Mouse (Mus musculus): ENCODE data around the gene Slc11a1. TPM values are rescaled to one million over a fixed set of nuclear protein-coding genes. Genes with fewer than 3 reads are reported as not detected.

Gene Slc11a1
- total and polyA plus RNA-seq, 2 experiments from 2014 or later = 1.8 to 2.5 TPM

- Histone ChIP-seq H3K4me2 (ENCODE audit: low read depth, low read length) (no peak overlapping the region), H3K27me3 (ENCODE audit: control insufficient read depth, insufficient read depth, low read length) (no peaks in the 10 kb centered on the region), H3K4me3 (ENCODE audit: low read depth, low read length) (no peak overlapping the region), H3K27ac (ENCODE audit: low read depth) (peak overlapping the region; percentile 13; the same call in 1 of the 2 replicates), H3K4me1 (ENCODE audit: control insufficient read depth, insufficient read depth) (no peaks in the 10 kb centered on the region), H3K36me3 (replicated peaks; ENCODE audit: control insufficient read depth, insufficient read depth, low read length) (no peaks in the 10 kb centered on the region), H3K9ac (replicated peaks; ENCODE audit: low read depth, low read length) (no peak overlapping the region), H3K9me3 (replicated peaks; ENCODE audit: control insufficient read depth, low read length) (no peaks in the 10 kb centered on the region)
- 53% methylated on average over 5 of the region's 5 CpGs for WGBS
- TF ChIP-seq CTCF (IDR thresholded peaks at IDR 0.05; ENCODE audit: low read depth) = no peak
- no peak for TF ChIP-seq EP300 (IDR thresholded peaks at IDR 0.05; ENCODE audit: low read depth)
- ATAC-seq (ENCODE audit: insufficient read depth, low read depth) = no peak
- DNase-seq (ENCODE audit: low spot score) = no peak
Measured at GRCm38 (mm10) chr1:74363437-74363836, 11.6 kb upstream of the Slc11a1 start.

DNA sequence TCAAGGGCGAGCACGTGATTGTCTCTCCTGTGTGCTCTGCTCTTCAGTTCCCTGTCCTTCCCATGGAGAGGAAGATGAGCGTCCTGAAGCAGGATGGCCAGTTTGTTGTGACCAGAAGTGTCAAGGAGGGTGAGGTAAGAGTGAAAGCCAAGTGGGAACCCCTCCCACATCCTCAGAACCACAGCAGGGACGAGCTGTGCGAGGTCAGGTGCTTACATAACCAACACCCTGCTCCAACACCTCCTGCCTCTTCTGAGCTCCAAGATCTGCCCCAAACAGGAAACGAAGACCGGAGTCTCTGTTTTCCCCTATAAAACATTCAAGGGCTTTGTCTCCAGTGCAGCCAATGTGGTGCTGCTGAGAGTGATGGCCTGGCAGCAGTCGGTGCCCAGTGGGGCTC lies 10.7 kb upstream of the Slc11a1 start:
- H3K27me3 ChIP-seq (ENCODE audit: control insufficient read depth, insufficient read depth, low read length) = no peaks in the 10 kb centered on the region
- H3K4me1 ChIP-seq (ENCODE audit: control insufficient read depth, insufficient read depth) = no peaks in the 10 kb centered on the region
- no peaks in the 10 kb centered on the region for H3K36me3 ChIP-seq (replicated peaks; ENCODE audit: control insufficient read depth, insufficient read depth, low read length)
- TF ChIP-seq EP300 (IDR thresholded peaks at IDR 0.05; ENCODE audit: low read depth) = no peak
- TF ChIP-seq CTCF (IDR thresholded peaks at IDR 0.05; ENCODE audit: low read depth) = no peak
- H3K27ac ChIP-seq (ENCODE audit: low read depth) = no peak overlapping the region
- no peaks in the 10 kb centered on the region for H3K9me3 ChIP-seq (replicated peaks; ENCODE audit: control insufficient read depth, low read length)
- H3K4me2 ChIP-seq (ENCODE audit: low read depth, low read length) = no peak overlapping the region
- 52% methylated on average over 8 of the region's 8 CpGs for WGBS
- DNase-seq (ENCODE audit: low spot score) (no peak), ATAC-seq (ENCODE audit: insufficient read depth, low read depth) (no peak)
- no peak overlapping the region for H3K9ac ChIP-seq (replicated peaks; ENCODE audit: low read depth, low read length)
- no peak overlapping the region for H3K4me3 ChIP-seq (ENCODE audit: low read depth, low read length)

GRCm38 (mm10) chr1:74367886-74368645 lies 6.9 kb upstream of the Slc11a1 start:
- no peaks in the 10 kb centered on the region for H3K36me3 ChIP-seq (replicated peaks; ENCODE audit: control insufficient read depth, insufficient read depth, low read length)
- peak overlapping the region; percentile 38 for H3K4me3 ChIP-seq (ENCODE audit: low read depth, low read length)
- H3K9me3 ChIP-seq (replicated peaks; ENCODE audit: control insufficient read depth, low read length) = no peaks in the 10 kb centered on the region
- DNase-seq (ENCODE audit: low spot score) (peak; percentile 53), ATAC-seq (ENCODE audit: insufficient read depth, low read depth) (peak; percentile 86)
- H3K9ac ChIP-seq (replicated peaks; ENCODE audit: low read depth, low read length) = no peak overlapping the region; the same call in 1 of the 2 replicates
- 5% methylated on average over 34 of the region's 34 CpGs for WGBS
- H3K4me1 ChIP-seq (ENCODE audit: control insufficient read depth, insufficient read depth) = no peaks in the 10 kb centered on the region
- peak overlapping the region; percentile 9; the same call in 1 of the 2 replicates for H3K27ac ChIP-seq (ENCODE audit: low read depth)
- H3K4me2 ChIP-seq (ENCODE audit: low read depth, low read length) = peak overlapping the region; percentile 70
- H3K27me3 ChIP-seq (ENCODE audit: control insufficient read depth, insufficient read depth, low read length) = no peaks in the 10 kb centered on the region
- TF ChIP-seq CTCF (IDR thresholded peaks at IDR 0.05; ENCODE audit: low read depth) (no peak), EP300 (IDR thresholded peaks at IDR 0.05; ENCODE audit: low read depth) (no peak)

GRCm38 (mm10) chr1:74370040-74370439 lies 5.0 kb upstream of the Slc11a1 start:
- no peak for ATAC-seq (ENCODE audit: insufficient read depth, low read depth)
- H3K9me3 ChIP-seq (replicated peaks; ENCODE audit: control insufficient read depth, low read length) = no peaks in the 10 kb centered on the region
- no peaks in the 10 kb centered on the region for H3K4me1 ChIP-seq (ENCODE audit: control insufficient read depth, insufficient read depth)
- no peak overlapping the region for H3K9ac ChIP-seq (replicated peaks; ENCODE audit: low read depth, low read length)
- no peaks in the 10 kb centered on the region for H3K36me3 ChIP-seq (replicated peaks; ENCODE audit: control insufficient read depth, insufficient read depth, low read length)
- H3K27ac ChIP-seq (ENCODE audit: low read depth) = no peak overlapping the region
- 43% methylated on average over 4 of the region's 4 CpGs for WGBS
- no peak for DNase-seq (ENCODE audit: low spot score)
- TF ChIP-seq CTCF (IDR thresholded peaks at IDR 0.05; ENCODE audit: low read depth) (no peak), EP300 (IDR thresholded peaks at IDR 0.05; ENCODE audit: low read depth) (no peak)
- H3K4me2 ChIP-seq (ENCODE audit: low read depth, low read length) = no peak overlapping the region
- H3K4me3 ChIP-seq (ENCODE audit: low read depth, low read length) = no peak overlapping the region
- H3K27me3 ChIP-seq (ENCODE audit: control insufficient read depth, insufficient read depth, low read length) = no peaks in the 10 kb centered on the region

GRCm38 (mm10) chr1:74373372-74373771 lies 1.6 kb upstream of the Slc11a1 start:
- Histone ChIP-seq H3K4me2 (ENCODE audit: low read depth, low read length) (no peak overlapping the region), H3K36me3 (replicated peaks; ENCODE audit: control insufficient read depth, insufficient read depth, low read length) (no peaks in the 10 kb centered on the region), H3K9ac (replicated peaks; ENCODE audit: low read depth, low read length) (no peak overlapping the region), H3K9me3 (replicated peaks; ENCODE audit: control insufficient read depth, low read length) (no peaks in the 10 kb centered on the region), H3K27me3 (ENCODE audit: control insufficient read depth, insufficient read depth, low read length) (no peaks in the 10 kb centered on the region), H3K4me1 (ENCODE audit: control insufficient read depth, insufficient read depth) (no peaks in the 10 kb centered on the region), H3K4me3 (ENCODE audit: low read depth, low read length) (no peak overlapping the region), H3K27ac (ENCODE audit: low read depth) (no peak overlapping the region)
- TF ChIP-seq CTCF (IDR thresholded peaks at IDR 0.05; ENCODE audit: low read depth) = no peak
- TF ChIP-seq EP300 (IDR thresholded peaks at IDR 0.05; ENCODE audit: low read depth) = no peak
- DNase-seq (ENCODE audit: low spot score) (no peak), ATAC-seq (ENCODE audit: insufficient read depth, low read depth) (no peak)
- WGBS = 60% methylated on average over 4 of the region's 4 CpGs

DNA sequence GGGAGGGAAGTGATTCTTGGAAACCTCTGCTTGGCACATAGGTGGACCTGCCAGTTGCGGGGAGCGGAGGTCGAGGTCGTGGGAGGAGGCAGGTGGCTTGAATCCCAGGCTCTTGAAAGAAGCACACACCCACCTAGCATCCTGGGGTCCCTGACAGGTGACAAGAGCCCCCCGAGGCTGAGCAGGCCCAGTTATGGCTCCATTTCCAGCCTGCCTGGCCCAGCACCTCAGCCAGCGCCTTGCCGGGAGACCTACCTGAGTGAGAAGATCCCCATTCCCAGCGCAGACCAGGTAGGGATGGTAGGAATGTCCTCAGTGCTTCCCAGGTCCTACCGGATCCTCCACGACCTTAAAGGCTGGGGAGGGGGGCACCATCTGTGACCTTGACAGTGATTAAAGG lies 566 bp downstream of the Slc11a1 start:
- WGBS = 76% methylated on average over 10 of the region's 10 CpGs
- Histone ChIP-seq H3K4me2 (ENCODE audit: low read depth, low read length) (no peak overlapping the region), H3K27me3 (ENCODE audit: control insufficient read depth, insufficient read depth, low read length) (no peaks in the 10 kb centered on the region), H3K36me3 (replicated peaks; ENCODE audit: control insufficient read depth, insufficient read depth, low read length) (no peaks in the 10 kb centered on the region), H3K27ac (ENCODE audit: low read depth) (no peak overlapping the region), H3K4me3 (ENCODE audit: low read depth, low read length) (no peak overlapping the region), H3K9me3 (replicated peaks; ENCODE audit: control insufficient read depth, low read length) (no peaks in the 10 kb centered on the region), H3K9ac (replicated peaks; ENCODE audit: low read depth, low read length) (no peak overlapping the region), H3K4me1 (ENCODE audit: control insufficient read depth, insufficient read depth) (no peaks in the 10 kb centered on the region)
- DNase-seq (ENCODE audit: low spot score) (no peak), ATAC-seq (ENCODE audit: insufficient read depth, low read depth) (no peak)
- TF ChIP-seq EP300 (IDR thresholded peaks at IDR 0.05; ENCODE audit: low read depth) = no peak
- no peak for TF ChIP-seq CTCF (IDR thresholded peaks at IDR 0.05; ENCODE audit: low read depth)

Data from heart, postnatal 0 days (tissue).